Mouse (Mus musculus) cerebellum, adult 2 months (tissue): Measurements from ENCODE around the gene Rabif. TPM values are rescaled to one million over a fixed set of nuclear protein-coding genes. Genes with fewer than 3 reads are reported as not detected.
"Not testable (repeated sequence)": the region's sequence is repeated elsewhere in the genome, so short reads cannot be mapped to it uniquely, and the experiment has no call there.

Experiments used
- DNase-seq, 2 experiments: peaks; one replicate each; pipeline ENCODE4 v3.0.0; 2021
- H3K27ac ChIP-seq: fragments of 200-500 bp; 2 replicates; pipeline ENCODE4 v1.5.1; 2012; ENCODE audit warnings: low read length, control low read depth, inconsistent platforms; ENCODE audit not compliant: insufficient read depth
- H3K27me3 ChIP-seq: fragments of 200-500 bp; 2 replicates; pipeline ENCODE4 v1.6.1; 2012; ENCODE audit warnings: inconsistent platforms, mild to moderate bottlenecking, low read length, moderate library complexity; ENCODE audit not compliant: control insufficient read depth, insufficient read depth
- H3K4me1 ChIP-seq: fragments of 200-500 bp; 2 replicates; pipeline ENCODE4 v1.6.1; 2011; ENCODE audit warnings: low read length; ENCODE audit not compliant: control insufficient read depth, insufficient read depth
- H3K4me3 ChIP-seq: fragments of 200-500 bp; replicated peaks from 2 replicates; pipeline ENCODE3; 2011; ENCODE audit warnings: mild to moderate bottlenecking, low read depth, low read length, control low read depth; ENCODE audit not compliant: insufficient read depth
- CTCF ChIP-seq: fragments of 200-500 bp; IDR thresholded peaks from 2 replicates; pipeline ENCODE4 v1.5.1; 2011; ENCODE audit warnings: low read depth, mild to moderate bottlenecking, control low read depth, low read length, moderate library complexity, borderline replicate concordance; ENCODE audit not compliant: insufficient read depth
- POLR2A ChIP-seq: fragments of 200-500 bp; IDR thresholded peaks from 2 replicates; pipeline ENCODE4 v1.6.1; 2011; ENCODE audit warnings: low read length, control low read depth, borderline replicate concordance; ENCODE audit not compliant: insufficient read depth
- whole genome bisulfite sequencing: fragments of 180-500 bp; shearing (Covaris S2); methylation state at CpG from one replicate; pipeline ENCODE4 v1.1.7; 2018; 5-methylcytosine and 5-hydroxymethylcytosine counted together
- polyA plus RNA-seq: library from polyadenylated mRNA; depleted of rRNA; stranded (reverse); fragments of >200 nt; gene quantifications from 2 replicates; pipeline ENCODE4 v1.2.3, GENCODE M21; 2012

Rabif gene
- polyA plus RNA-seq, 1 experiment: 33.9 TPM

- Histone ChIP-seq H3K27ac (no peak overlapping the region), H3K4me3 (no peak overlapping the region), H3K4me1 (no peaks in the 10 kb centered on the region), H3K27me3 (no peaks in the 10 kb centered on the region)
- WGBS: 68% methylated on average over 16 of the region's 16 CpGs
- DNase-seq: no peak
- no peak for TF ChIP-seq POLR2A
- no peak for TF ChIP-seq CTCF
These were observed 19.6 kb downstream of the Rabif start for GRCm38 (mm10) chr1:134513876-134514590.

- Histone ChIP-seq H3K27me3 (no peaks in the 10 kb centered on the region), H3K4me1 (no peaks in the 10 kb centered on the region), H3K4me3 (no peak overlapping the region), H3K27ac (no peak overlapping the region)
- DNase-seq: no peak
- TF ChIP-seq CTCF (no peak), POLR2A (no peak)
- WGBS: 19% methylated on average over 2 of the region's 2 CpGs
These were observed 21.4 kb downstream of the Rabif start for GRCm38 (mm10) chr1:134515891-134516290.

- Histone ChIP-seq H3K4me1 (no peaks in the 10 kb centered on the region), H3K27ac (no peak overlapping the region), H3K4me3 (no peak overlapping the region), H3K27me3 (no peaks in the 10 kb centered on the region)
- no peak for DNase-seq
- no peak for TF ChIP-seq POLR2A
- TF ChIP-seq CTCF: no peak
- 34% methylated on average over 4 of the region's 4 CpGs for WGBS
These were observed 22.2 kb downstream of the Rabif start for GRCm38 (mm10) chr1:134516491-134517198.

GRCm38 (mm10) chr1:134517841-134518240 lies 23.4 kb downstream of the Rabif start:
- H3K27ac ChIP-seq, DNase-seq, H3K4me3 ChIP-seq, H3K4me1 ChIP-seq, H3K27me3 ChIP-seq: not testable (repeated sequence)
- WGBS: 93% methylated on average over 14 of the region's 14 CpGs

GRCm38 (mm10) chr1:134518677-134519076 lies 24.2 kb downstream of the Rabif start:
- 3% methylated on average over 7 of the region's 7 CpGs for WGBS
- no peak for TF ChIP-seq POLR2A
- peak; percentile 88 for TF ChIP-seq CTCF
- H3K27me3 ChIP-seq: no peaks in the 10 kb centered on the region
- H3K27ac ChIP-seq: no peak overlapping the region
- peak; percentile 78 to 79 for DNase-seq
- no peaks in the 10 kb centered on the region for H3K4me1 ChIP-seq
- H3K4me3 ChIP-seq: no peak overlapping the region

GRCm38 (mm10) chr1:134519201-134519600 lies 24.8 kb downstream of the Rabif start:
- not testable (repeated sequence) for H3K27me3 ChIP-seq, H3K4me3 ChIP-seq, DNase-seq, H3K4me1 ChIP-seq, H3K27ac ChIP-seq
- 96% methylated on average over 5 of the region's 5 CpGs for WGBS

- H3K4me1 ChIP-seq: no peaks in the 10 kb centered on the region
- H3K27me3 ChIP-seq: no peaks in the 10 kb centered on the region
- TF ChIP-seq POLR2A: no peak
- TF ChIP-seq CTCF: no peak
- no peak overlapping the region for H3K27ac ChIP-seq
- no peak overlapping the region for H3K4me3 ChIP-seq
- WGBS: 87% methylated on average over 8 of the region's 8 CpGs
- no peak for DNase-seq
These were observed 25.7 kb downstream of the Rabif start for GRCm38 (mm10) chr1:134520001-134520721.

GRCm38 (mm10) chr1:134521163-134521562 lies 26.7 kb downstream of the Rabif start:
- no peak for TF ChIP-seq POLR2A
- no peak for TF ChIP-seq CTCF
- DNase-seq: no peak
- Histone ChIP-seq H3K4me3 (no peak overlapping the region), H3K4me1 (no peaks in the 10 kb centered on the region), H3K27ac (no peak overlapping the region), H3K27me3 (no peaks in the 10 kb centered on the region; the same call in 1 of the 2 replicates)
- 88% methylated on average over 7 of the region's 7 CpGs for WGBS
